Mouse (Mus musculus) ES-Bruce4 (cell line): Measurements from ENCODE around the gene Ebp. TPM values are rescaled to one million over a fixed set of nuclear protein-coding genes. Genes with fewer than 3 reads are reported as not detected.

Source experiments
- H3K27ac ChIP-seq: 2 replicates; pipeline ENCODE4 v1.5.1; 2012; ENCODE audit warnings: low read length, inconsistent platforms; ENCODE audit not compliant: insufficient read depth
- H3K27me3 ChIP-seq: 2 replicates; pipeline ENCODE4 v1.6.1; 2012; ENCODE audit warnings: mild to moderate bottlenecking, low read length, inconsistent platforms; ENCODE audit not compliant: control insufficient read depth, poor library complexity, insufficient read depth, severe bottlenecking
- H3K36me3 ChIP-seq: 2 replicates; pipeline ENCODE4 v1.6.1; 2012; ENCODE audit warnings: inconsistent platforms, mild to moderate bottlenecking, low read length, moderate library complexity; ENCODE audit not compliant: control insufficient read depth, poor library complexity, insufficient read depth, severe bottlenecking
- H3K4me1 ChIP-seq: one replicate; pipeline ENCODE4 v1.8.1; 2011; ENCODE audit warnings: low read length; ENCODE audit not compliant: control insufficient read depth, insufficient read depth
- H3K4me3 ChIP-seq: 2 replicates; pipeline ENCODE4 v1.5.1; 2011; ENCODE audit warnings: low read depth, mild to moderate bottlenecking, low read length
- H3K9ac ChIP-seq: 2 replicates; pipeline ENCODE4 v1.6.1; 2012; ENCODE audit warnings: low read depth, mild to moderate bottlenecking, inconsistent platforms; ENCODE audit not compliant: poor library complexity, severe bottlenecking
- H3K9me3 ChIP-seq: replicated peaks from 2 replicates; pipeline ENCODE4 v1.6.1; 2012; ENCODE audit warnings: mild to moderate bottlenecking, low read length, inconsistent platforms; ENCODE audit not compliant: control insufficient read depth, poor library complexity, insufficient read depth, severe bottlenecking
- CTCF ChIP-seq: IDR thresholded peaks from one replicate; pipeline ENCODE4 v1.8.1; 2011; ENCODE audit warnings: low read depth, low read length
- EP300 ChIP-seq: IDR thresholded peaks from 2 replicates; pipeline ENCODE4 v1.6.1; 2011; ENCODE audit warnings: low read depth, low read length; ENCODE audit not compliant: insufficient read depth
- POLR2A ChIP-seq: IDR thresholded peaks from one replicate; pipeline ENCODE4 v1.8.1; 2011; ENCODE audit warnings: low read length; ENCODE audit not compliant: insufficient read depth
- polyA plus RNA-seq: library from polyadenylated mRNA; stranded (reverse); fragments of >200 nt; gene quantifications from 2 replicates; pipeline ENCODE4 v1.2.4, GENCODE M21; 2011; ENCODE audit warnings: low read depth; ENCODE audit not compliant: missing spikeins, insufficient read depth, insufficient read length

Ebp gene
- polyA plus RNA-seq, 1 experiment, result 59.1 TPM

GRCm38 (mm10) chrX:8139480-8139879 lies 53.8 kb downstream of the Ebp start:
- H3K27me3 ChIP-seq, result no peaks in the 10 kb centered on the region
- H3K4me3 ChIP-seq, result no peak overlapping the region
- no peak overlapping the region for H3K9ac ChIP-seq
- no peaks in the 10 kb centered on the region for H3K9me3 ChIP-seq
- H3K36me3 ChIP-seq, result peaks cover 48% of the 10 kb centered on the region
- no peak overlapping the region for H3K27ac ChIP-seq
- TF ChIP-seq CTCF, result no peak
- no peak for TF ChIP-seq POLR2A
- TF ChIP-seq EP300, result no peak
- no peaks in the 10 kb centered on the region for H3K4me1 ChIP-seq

- Histone ChIP-seq H3K9me3 (no peaks in the 10 kb centered on the region), H3K4me1 (no peaks in the 10 kb centered on the region)
- TF ChIP-seq CTCF (no peak), POLR2A (no peak), EP300 (no peak)
These were observed 57.4 kb downstream of the Ebp start for GRCm38 (mm10) chrX:8135886-8136285.

More at GRCm38 (mm10) chrX:8135886-8136285, 57.4 kb downstream of the Ebp start:
- Histone ChIP-seq H3K27me3 (no peaks in the 10 kb centered on the region), H3K27ac (no peak overlapping the region), H3K36me3 (peaks cover 18% of the 10 kb centered on the region), H3K4me3 (no peak overlapping the region), H3K9ac (no peak overlapping the region)

Other genes with a start within 250 kb of the Ebp start
- gene Hdac6, start 245.6 kb downstream of the Ebp start, polyA plus RNA-seq, result 85.6 and 101 TPM in 2 replicates
- 1.3 and 1.9 TPM in 2 replicates for gene Gata1, start 215.4 kb downstream of the Ebp start, polyA plus RNA-seq
- 15.9 and 16.6 TPM in 2 replicates for gene Glod5, start 175.0 kb downstream of the Ebp start, polyA plus RNA-seq
- gene Suv39h1, start 118.8 kb downstream of the Ebp start, polyA plus RNA-seq, result 35.4 and 35.9 TPM in 2 replicates
- 0.62 and 0.66 TPM in 2 replicates for gene Was, start 103.0 kb downstream of the Ebp start, polyA plus RNA-seq
- 8.7 and 11.2 TPM in 2 replicates for gene Wdr13, start 60.6 kb downstream of the Ebp start, polyA plus RNA-seq
- gene Rbm3, start 47.6 kb downstream of the Ebp start, polyA plus RNA-seq, result 421 and 458 TPM in 2 replicates
- gene Tbc1d25, start 17.3 kb downstream of the Ebp start, polyA plus RNA-seq, result 9.5 and 10.9 TPM in 2 replicates
- 8.5 and 10.8 TPM in 2 replicates for gene Porcn, start 13.0 kb upstream of the Ebp start, polyA plus RNA-seq
- gene Ftsj1, start 58.9 kb upstream of the Ebp start, polyA plus RNA-seq, result 20.1 and 24.7 TPM in 2 replicates
- 0.63 and 1.7 TPM in 2 replicates for gene Slc38a5, start 77.6 kb upstream of the Ebp start, polyA plus RNA-seq
- not detected in 2 replicates for gene Ssxb10, start 133.9 kb upstream of the Ebp start, polyA plus RNA-seq
- gene Ssxb9, start 173.5 kb upstream of the Ebp start, polyA plus RNA-seq, result not detected in 2 replicates
- gene Ssxb1, start 219.8 kb upstream of the Ebp start, polyA plus RNA-seq, result not detected in 2 replicates